Mouse (Mus musculus) kidney, adult 18-20 months (tissue): ENCODE data around the gene Agpat4.
A peak's percentile ranks its signal among the peaks of the same experiment; 100 is the strongest.
"Not testable (repeated sequence)": the region's sequence is repeated elsewhere in the genome, so short reads cannot be mapped to it uniquely, and the experiment has no call there.

ENCODE experiments used
- DNase-seq: peaks from one replicate; pipeline ENCODE4 v3.0.0; 2021

Agpat4 gene

DNA sequence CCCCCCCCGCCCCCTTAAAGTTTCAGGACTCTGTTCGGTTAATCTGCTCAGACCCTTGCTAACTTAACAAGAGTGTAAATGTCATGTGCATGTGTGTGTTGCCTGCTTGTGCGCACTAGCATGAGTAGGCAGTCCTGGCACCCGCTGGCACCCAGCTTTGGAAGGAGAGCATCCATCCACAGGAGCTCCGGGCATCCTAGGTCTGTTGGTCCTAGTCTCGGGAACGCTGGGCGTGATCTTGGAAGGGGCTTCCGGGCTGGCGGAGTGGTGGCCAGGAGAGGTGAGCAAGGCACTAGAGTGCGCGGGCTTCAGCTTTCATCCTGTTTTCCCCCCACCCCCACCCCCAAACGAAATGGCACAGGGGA lies at the start of gene Agpat4:
Gene Agpat4, plus strand, starts transcription at position 144 of the 365 bp plus-strand sequence.
- peak; percentile 39 for DNase-seq

DNA sequence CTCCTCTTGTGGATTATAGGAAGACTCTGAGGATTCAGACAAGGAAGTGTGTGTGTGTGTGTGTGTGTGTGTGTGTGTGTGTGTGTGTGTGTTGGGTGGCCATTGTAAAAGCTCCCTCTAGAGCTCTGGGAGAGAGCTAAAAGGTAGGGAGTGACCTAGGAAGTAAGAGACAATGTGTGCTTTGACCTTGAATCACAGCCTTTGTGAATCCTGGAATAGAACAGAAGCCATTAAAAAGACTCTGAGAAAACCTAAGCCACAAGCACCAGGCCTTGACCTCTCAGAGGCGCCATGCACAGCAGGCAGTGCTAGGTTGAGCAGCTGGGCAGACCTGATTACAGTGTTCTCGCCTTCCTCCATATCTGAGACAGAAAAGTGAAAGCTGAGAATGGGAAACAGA lies 41.7 kb upstream of the Agpat4 start:
- no peak for DNase-seq

DNA sequence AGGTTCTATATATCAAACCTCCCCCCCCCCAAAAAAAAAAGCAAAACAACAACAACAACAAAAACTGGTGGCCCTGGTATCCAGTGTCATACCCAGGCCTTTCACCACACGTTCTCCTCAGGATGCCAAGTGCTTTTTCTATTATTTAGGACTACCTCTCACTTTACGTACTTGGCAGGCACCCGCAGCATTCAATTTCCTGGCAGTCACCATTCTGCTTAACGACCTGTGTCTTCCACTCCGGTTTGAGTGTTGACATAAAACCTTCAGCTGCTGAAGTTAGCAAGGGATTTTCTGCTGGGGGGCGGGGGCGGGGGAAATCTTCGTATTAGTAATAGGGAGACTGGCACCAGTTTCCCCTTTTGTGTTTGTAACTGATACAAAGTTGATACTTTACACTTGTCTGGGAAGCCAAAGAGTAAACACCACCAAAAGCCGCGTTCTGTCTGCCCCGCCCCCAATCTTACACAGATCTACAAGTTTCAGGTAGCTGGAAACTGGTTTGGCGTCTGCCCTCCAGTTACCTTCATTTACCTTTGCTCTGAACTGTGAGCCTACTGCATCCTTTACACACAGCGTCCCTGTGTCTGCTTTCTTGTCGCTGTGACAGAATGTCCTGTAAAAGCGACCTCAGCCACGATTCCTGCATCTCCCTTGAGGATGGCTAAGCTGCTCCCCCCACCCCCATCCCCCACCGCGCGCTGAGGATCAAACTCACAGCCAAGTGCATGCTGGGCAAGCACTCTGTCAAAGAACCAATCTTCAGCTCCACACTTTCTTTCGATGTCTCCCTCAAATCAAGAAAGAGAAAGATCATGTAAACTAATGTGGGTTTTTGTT lies 37.6 kb upstream of the Agpat4 start:
- DNase-seq = peak; percentile 16

DNA sequence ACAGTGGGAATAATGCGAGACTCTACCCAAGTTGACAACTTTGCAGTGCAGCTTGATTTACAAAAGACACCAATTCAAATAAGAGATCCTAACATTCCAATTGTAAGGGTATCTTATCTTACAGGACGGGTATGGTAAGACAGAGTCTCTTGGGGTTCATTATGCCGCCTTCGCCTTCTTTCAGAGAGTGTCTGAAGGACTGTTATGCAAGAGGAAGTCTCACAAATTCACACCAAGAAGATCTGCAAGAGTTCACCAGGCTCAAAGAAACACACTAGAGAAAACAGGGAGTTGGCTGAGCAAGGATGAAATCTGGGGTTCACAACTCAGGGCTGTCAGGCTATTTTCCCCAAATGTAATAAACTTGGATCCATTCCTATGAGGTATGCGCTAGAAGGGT lies 36.3 kb upstream of the Agpat4 start:
- DNase-seq = no peak

DNA sequence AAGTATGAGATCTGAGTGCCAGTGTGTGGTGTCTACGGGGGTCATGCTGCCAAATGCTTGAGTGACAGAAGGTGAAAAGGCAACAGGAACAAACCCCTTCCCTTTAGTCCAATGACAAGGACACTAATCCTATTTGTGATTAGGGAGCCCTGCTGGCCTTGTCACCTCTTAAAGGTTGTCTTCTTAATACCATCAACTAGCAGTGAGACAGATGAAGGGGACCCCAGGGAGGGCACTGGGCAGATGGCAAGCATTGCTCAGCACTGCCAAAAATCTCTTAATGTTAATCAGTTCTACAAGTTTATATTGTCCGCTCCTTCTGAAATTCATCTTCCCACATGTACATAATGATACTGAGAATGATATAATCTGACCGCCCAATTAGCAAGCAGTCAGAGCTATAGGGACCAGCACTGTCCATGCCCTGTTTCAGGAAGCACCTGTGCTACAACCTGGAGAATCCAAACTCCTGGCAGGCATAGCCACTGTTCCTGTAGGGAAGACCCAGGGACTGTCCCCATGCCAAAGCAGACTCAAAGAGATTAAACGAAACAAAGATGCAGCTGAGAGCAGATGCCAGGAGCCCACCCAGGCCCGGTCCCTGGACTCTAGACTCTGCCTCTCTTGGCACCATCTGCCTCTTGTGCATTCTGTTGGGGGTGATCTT lies 28.1 kb upstream of the Agpat4 start:
- DNase-seq = no peak

DNA sequence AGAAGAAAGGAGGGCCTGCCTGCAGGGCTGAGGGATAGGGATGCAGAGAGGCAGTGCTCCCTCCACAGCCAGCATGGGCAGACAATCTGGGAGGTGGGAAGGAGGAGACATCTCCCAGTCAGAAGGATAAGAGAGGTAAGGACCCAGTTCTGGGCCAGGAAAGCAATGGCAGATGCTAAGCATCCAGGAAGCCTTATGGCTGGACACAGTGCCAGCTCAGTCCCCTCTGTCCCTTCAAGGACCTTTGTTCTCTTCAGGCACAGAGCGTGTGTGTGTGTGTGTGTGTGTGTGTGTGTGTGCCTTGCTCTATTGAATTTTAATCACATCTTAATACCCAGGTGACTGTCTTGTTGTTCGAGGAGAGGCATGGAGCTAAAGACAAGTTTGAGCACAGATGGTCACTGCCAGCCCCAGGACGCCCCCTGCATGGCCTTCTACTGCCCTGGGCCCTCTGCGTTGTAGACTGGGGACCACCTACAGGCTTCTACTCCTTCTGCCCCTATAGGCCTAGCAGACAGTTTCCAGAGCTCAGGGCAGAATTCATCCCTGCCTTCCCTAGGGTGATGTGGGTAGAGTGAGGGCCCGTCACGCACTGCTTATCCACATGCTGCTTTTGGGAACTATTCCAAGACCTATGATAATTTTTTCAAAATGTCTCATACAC lies 25.5 kb upstream of the Agpat4 start:
- DNase-seq = no peak

DNA sequence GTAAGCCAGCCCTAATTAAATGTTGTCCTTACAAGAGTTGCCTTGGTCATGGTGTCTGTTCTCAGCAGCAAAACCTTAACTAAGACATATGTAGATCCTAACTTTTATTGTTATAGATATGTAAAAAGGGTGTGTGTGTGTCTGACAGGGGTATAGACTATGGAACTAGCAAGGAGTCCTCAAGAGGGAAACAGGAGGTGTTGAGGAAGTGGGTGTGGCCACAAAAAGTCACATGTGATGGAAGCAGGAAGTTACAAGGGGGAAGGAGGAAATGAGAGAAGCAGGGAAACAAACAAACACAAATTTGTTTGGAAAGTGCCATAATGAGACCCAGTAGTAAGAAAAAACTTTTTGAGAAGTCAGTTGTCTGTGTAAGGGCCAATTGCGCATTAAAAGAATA lies 24.5 kb upstream of the Agpat4 start:
- no peak for DNase-seq

DNA sequence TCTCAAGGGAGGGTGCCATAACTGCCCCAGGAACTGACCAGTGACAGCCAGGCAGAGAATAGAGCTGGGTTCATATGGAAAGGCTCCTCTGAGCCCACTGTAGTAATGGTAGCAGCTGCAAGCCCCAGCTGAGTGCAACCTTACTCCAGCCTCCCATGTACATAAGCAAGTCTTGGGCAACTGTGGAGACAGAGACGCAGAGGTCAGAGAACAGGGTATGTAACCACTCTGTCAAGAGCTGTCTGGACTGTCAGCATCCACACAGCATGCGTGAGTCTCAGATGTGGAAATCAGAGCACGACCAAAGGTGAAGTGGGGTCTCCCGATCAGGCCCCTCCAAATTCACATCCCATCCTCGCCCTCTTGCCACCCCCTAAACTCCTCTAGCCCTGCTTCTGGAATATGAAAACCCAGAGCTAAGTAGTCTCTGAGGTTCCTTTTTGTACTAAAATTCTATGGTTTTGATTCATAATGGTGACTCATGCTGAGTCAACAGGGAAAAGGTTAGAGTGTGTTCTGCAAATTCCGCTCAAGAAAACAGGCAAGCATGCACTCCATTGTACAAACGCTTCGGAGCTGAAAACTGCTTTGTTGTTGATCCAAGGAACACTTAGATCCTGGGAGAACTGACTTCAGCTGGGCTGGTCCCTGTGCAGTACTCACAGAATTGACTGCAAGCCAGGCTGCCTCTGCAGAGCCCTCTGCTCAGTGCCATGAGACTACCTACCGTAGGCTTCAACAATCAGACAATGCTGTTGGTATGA lies 23.5 kb upstream of the Agpat4 start:
- DNase-seq = no peak

DNA sequence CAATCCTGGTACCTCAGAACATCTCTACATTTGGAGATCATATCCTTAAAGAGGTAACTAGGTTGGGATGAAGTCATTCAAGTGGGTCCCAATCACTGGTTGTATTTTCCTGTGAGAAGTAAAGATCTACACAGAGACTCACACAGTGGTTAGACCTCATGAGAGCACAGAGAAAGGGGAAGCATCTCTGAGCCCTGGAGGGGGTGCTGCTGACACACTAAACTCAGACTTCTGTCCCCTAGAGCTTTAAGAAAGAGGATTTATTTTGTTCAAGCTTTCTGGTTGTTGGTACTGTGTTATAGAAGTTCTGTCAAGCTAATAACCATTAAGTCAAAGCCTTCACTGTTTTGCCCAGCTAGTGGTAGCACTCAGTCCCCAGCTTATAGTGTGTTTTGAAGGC lies 19.1 kb upstream of the Agpat4 start:
- no peak for DNase-seq

DNA sequence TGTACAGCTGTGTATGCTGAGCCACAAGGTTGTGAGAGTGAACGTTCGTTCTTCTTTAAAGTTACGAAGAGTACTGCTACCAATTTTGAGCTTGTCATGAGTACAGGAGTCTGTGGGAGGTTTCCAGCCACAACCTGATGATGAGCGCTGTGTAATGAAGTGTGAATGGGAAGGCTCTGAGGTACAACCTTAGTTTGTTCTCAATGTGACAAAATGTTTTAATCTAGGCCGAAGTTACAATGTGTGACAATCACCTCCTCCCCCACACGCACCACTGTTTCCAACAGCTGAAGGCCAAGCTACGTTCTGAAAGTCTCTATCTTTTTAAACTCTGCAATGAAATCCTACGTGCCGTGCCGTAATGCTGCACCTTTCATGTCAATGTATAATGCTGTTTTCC lies 16.2 kb upstream of the Agpat4 start:
- no peak for DNase-seq

DNA sequence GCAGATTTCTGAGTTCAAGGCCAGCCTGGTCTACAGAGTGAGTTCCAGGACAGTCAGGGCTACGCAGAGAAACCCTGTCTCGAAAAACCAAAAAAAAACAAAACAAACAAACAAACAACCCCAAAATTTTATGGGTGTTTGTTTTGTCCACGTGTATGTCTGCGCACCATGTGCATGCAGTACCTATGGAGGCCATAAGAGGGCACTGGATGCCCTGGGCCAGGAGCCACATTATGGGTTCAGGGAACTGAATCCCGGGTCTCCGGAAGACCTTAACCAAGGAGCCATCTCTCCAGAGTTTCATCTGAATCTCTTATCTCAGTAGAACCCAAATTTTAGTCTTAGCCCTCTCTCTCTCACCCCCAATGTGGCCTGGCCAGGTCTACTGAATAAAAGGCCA lies 14.7 kb upstream of the Agpat4 start:
- DNase-seq = no peak

DNA sequence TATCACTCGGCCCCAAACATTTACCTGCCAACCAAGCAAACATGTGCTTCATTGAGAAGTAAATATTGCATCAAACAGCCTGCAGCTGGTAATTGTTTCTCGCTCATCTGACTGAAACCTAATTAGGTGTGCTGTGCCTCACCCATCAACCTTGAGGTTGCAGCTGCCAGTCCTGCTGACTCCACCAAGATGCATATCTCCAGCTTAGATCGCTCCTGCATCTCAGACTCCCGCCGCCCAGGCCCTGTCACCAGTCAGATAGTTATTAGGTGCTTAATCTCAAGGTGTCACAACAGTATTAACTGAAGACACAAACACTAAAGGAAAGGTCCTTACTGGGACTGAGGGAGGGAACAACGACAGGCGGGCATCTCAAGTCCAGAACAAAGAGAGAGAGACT lies 14.3 kb upstream of the Agpat4 start:
- DNase-seq = no peak

DNA sequence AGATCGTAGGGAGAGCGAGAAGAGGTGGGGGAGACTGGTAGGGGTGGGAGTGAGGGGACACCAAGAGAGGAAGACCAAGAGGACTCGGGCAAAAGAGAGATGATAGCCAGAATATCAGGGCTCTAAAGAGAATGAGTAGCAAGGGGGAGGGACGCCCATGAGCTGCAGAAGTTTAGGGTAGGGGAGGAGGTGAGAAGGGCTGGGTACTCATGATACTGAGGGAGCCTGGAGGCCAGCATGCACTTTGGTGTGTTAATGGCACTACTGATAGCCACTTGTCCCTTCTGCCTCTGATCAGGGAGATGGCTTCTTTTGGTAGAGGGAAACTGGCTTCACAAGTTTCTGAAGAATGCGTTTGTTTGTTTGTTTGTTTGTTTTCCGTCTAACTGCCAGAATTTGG lies 13.8 kb upstream of the Agpat4 start:
- DNase-seq = no peak

DNA sequence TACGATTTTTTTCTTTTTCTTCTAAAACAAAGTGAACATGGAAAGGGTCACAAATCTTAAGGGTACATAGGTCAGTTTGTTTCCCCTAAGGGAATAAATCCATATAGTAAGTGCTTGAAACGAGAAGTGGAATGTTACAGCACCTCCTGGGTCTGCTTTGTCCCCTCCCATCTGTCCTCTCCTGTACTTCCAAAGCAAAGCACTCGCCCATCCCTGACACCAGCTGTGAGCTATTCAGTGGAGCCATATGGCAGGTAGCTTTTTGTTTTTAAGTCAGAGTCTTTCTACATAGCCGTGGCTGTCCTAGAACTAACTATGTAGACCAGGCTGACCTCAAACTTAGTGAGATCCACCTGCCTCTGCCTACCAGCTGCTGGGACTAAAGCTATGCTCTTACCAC lies 12.2 kb upstream of the Agpat4 start:
- DNase-seq = no peak

DNA sequence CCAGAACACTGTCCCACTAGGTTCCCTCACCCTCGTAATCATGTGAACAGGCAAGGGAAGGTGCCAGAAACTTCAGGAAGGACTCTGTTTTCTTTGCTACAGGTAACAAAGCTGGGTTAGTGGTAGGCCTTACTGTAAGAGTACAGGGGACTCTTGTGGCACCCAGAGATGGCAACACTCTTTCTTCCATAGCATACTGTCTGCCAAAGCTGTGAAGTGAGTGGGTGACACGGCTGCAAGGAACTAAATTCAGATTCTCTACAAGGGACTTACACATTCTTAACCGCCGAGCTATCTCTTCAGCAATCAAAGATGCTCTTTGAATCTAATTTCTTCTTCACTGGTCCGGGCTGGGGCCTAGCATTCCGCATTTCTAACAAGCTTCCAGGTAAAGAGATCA lies 4.9 kb upstream of the Agpat4 start:
- no peak for DNase-seq

DNA sequence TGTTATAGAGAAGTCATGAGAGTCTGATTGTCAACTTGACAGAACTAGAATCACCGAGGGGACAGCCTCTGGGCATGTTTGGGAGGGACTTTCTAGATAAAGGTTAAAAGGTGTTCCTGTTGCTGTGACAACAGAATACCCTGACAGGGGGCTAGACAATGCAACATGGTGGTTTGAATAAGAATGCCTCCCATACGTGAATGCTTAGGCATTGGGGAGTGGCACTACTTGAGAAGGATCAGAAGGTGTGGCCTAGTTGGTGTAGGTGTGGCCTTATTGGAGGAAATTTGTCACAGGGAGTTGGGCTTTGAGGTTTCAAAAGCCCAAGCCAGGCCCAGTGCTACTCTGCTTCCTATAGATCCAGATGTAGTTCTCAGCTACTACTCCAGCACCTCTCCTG lies 3.4 kb upstream of the Agpat4 start:
- DNase-seq = no peak

DNA sequence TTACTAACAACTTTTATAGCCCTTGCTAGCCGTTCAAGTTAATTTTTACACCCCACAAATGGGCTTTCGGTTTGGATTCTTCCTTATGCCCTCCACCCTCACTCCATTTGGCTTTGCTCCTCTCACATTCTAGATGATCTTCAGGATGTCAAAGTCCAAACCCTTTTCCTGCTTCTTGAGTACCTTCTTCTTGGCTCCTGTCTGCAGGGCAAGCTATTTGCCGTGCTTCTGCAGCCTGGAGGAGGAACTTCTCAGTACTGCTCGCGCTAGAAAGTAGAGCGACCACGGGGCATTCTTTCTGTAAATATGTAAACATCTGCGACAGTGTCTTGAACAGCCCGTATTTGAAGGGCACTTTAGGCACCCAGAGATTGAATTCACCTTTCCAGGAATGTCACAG lies 373 bp upstream of the Agpat4 start:
- peak; percentile 9 for DNase-seq

DNA sequence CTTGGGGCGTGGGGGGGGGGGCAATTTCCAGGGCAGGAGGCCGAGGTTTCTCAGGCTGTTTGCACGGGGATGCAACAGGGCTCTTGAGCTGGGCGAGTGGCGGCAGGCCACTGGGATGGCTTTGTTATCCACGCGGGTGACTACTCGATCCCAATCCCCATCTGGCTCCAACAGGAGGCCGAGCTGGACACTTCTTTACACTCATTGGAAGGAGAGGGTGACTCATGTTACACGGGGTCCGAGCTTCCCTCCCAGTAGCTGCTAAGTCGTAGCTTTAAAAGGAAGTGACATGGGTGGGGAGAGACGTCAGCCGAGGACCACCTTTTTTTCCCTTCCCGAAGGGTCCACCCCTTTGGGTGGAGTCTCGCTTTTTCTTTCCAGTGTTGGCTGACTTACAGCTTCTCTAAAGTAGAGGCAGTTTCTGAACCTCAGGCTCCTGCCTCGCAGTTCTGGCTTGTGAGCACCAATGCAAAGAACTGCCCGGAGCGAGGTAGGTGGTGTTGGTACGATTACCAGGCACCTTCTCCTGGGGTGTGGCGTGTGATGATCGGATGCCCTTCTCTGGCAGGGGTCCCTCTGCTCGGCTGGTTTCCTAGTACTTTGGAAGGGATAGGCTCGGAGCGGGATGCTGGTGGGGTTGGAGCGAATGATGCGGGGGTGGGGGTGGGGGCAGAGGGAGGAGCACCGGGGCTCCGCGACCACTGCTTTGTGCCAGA lies 580 bp downstream of the Agpat4 start:
- peak; percentile 68 for DNase-seq

DNA sequence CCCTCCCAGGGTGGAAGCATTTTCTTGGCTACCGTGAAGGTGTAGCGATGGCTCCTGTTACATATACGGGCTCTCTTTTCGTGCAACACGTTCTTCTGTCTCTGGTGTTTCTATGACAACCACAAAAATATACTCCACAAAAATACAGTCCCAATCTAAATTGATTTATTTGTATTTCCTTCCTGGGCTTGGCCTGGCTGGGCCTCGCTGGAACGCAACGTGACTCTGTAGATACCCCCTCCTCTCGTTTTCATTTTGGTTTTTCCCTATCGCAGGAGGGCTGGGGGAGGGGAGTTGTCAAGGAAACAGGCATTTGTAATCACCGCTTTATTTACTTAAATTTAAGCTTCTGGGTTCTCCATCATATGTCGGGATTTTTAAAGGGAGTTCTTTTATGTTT lies 1.2 kb downstream of the Agpat4 start:
- peak; percentile 12 for DNase-seq

DNA sequence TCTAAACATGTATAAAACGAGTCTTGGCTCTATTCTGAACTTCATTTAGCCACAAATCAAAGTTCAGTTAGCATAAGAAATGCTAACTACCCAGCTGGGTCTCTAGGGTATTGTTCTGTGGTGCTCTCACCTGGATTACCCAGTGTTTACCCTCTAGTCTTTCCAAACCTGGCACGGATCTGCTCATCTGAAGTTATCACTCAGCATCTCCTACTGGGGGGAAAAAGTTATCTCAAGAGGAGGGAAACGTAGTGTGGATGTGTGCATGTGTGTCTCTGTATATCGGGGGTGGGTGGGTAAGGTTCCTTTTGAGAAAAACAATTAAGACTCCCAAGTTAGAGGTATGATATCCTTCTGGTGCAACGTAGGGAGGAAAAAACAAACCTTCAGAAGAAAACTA lies 1.8 kb downstream of the Agpat4 start:
- no peak for DNase-seq

DNA sequence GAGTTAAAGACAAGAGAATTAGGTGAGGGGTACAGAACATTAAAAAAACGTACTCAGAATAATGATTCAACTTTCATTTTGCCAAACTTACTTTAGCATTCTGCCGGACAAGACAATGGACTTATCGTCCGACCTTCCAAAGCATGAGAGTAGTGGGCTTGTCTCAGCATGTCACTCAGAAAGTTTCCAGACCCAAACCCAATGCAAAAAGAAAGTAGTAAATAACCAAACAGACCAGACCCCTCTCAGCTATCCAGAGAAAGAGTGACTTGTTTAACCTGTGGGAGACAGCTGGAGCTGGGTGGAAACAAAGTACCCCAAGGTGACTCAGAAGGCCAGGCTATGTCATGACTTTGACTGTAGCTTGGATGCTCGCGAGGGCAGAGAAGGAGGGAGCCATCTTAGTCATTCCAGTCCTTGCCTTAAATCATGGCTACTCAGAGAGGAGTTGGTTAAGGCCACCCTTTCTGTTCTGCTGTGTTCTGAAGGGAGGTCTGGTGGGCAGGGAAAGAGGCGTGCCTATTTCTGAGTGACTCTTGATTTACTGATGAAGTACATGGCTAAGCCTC lies 2.8 kb downstream of the Agpat4 start:
- no peak for DNase-seq

DNA sequence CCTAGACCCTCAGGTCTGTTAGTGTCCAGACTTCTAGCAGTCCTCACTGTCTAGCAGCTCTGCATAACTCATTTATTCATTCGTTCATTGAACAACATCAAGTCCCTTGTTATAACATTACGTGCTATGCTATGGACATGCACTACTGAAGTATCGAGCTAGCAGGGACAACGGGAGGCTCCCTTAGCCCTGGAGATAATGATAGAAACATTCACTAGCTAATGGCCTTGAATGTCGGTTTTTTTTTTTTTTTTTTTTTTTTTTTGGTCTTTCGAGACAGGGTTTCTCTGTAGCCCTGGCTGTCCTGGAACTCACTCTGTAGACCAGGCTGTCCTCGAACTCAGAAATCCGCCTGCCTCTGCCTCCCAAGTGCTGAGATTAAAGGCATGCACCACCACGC lies 3.8 kb downstream of the Agpat4 start:
- not testable (repeated sequence) for DNase-seq
